Mouse (Mus musculus): ENCODE measurements at regions not wholly inside any gene's neighbourhood (a gene's known extent, or its start where the extent isn't known, plus 50 kb on each side); places are given as distances from the start of the nearest gene placed in this dataset.
A peak's percentile ranks its signal among the peaks of the same experiment; 100 is the strongest.

DNA sequence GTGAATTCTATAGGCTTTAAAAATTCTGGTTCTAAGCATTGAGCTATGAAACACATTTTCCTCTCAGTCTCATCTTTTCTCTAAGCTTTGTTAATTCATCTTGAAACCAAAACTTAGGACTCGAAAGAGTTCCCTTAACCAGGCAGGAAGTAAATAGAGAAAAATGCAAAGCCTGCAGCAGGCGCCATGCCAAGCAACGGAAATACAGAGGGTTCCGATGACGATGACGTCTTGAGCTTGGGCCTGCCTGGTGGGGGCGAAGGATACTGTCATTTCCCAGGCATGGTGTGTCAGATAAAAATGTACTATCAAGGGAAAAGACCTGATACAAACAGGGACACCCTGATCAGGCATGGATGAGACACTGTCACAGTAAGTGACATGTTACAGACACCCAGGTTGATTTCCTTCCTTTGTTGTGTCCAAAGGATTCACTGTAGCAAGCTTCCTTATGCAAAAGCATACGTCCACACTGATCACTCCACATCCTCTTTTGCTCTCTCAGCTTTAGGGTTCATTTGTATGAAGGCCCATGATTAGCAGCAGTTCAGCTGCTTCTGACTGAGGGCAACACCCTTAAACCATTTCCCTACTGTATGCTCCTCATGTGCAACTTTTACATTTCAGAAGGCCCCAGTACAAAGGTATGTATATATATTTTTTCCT lies 135.0 kb downstream of the Cemip2 start:
- peak; percentile 80 for DNase-seq (ENCODE audit: low read depth, low spot score)

DNA sequence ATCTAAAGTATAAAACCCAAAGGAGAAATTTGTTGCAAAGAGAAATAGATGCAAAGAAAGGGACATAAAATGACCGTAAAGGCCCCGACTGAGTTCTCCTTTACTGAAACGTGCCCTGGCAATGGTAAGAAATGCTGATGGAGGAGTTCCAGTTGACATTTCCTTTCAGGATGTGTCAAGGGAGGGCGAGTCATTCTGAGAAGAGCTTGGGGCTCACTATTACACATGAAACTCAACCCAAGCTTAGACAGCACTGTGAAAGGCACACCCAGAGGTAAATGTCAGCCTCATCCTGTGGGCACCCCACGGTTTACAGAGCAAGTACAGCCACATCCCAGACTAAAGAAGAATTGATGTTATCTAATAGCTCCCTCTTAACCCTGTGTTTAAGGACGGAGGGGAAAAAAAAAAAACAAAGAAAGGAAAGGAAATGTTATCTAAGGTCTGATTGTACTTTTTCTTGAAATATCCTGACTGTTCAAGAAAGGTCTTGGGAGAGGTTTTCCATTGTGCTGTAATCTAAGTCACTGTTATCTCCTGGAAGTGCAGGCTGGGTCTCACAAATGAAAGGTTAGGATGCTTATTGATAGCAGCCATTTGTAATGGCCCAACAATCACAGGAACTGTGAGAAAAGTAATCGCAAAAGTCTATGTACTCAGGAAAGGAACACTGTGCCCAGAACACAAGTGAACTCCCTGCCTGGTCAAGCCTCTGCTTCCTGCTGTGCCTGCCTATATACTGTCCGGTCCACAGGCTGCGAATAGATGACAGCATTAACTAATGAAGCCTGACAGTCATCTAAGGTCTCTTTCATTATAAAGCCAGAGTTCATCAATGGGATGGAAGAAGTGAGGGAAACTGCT lies 135.8 kb downstream of the Cemip2 start:
- DNase-seq (ENCODE audit: low read depth, low spot score): peak; percentile 66

DNA sequence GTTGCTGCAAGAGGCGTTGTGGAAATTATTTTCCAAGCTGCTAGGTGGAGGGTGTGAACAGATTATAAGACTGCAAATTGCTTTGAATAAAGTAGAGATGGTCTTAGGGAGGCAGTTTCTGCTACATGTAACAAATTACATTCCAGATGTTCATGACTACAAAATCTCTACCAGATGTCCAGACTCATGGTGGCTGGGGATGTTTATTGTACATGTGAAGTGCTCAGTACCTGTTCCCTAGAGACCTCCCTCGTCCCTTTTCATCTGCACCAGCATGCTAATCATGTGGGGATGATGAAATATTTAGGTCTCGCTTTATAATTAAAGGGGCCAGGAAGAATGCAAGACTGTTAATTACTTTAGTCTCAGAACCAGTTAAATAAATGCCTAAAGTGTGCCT lies 136.5 kb downstream of the Cemip2 start:
- DNase-seq (ENCODE audit: low read depth, low spot score): no peak

DNA sequence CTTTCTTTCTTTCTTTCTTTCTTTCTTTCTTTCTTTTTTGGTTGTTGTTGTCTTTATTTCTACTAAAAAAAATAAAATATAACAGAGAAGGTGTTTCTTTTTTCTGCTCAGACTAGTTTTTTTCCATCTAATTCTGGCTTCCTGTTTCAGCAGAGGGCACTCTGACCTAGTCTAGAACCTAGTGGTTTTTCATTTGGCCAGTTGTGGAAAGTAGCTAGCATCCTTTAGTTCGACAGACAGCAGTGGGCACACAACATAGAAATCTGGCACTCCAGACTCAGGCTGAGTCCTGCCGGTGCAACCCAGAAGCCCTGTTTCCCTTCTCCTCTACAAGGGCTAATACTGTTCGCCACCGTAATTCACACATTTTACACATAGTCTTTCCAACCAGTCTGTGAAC lies 140.0 kb downstream of the Cemip2 start:
- DNase-seq (ENCODE audit: low read depth, low spot score): no peak

DNA sequence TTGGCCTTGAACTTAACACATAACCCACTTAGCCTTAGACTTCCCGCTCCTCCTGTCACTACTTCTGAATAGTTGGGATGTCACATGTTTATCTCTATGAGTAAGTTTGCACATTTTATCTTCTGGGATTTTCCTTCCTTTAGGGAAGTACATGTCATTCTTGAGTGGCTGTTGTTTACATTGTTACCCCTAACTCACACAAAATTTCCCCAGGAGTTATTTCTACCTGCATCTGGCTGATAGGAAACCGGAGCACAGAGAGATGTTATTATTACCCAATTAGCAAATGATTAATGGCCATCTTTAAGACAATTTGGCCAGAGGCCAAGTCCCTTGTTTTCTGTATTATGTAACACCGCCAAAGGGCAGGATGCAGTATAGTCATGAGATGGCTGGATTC lies 140.9 kb downstream of the Cemip2 start:
- DNase-seq (ENCODE audit: low read depth, low spot score): no peak

DNA sequence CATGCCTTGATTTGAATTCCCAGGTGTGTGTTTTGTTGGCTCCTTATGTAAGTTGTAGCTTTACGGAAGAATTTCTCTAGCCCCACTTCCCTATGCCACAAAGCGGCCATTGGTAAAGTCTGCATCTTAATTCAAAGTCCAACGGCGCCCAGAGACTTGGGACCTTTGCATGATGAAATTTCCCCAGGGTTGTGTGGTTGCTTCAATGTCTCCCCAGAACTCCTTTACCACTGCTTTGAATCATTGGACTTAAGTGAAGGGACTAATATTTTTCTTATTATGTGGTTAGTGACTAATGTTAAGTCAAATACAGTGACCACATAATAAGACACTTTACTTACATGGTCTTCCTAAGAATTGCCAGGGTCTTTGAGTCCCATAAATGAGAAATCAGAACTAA lies 162.0 kb downstream of the Cemip2 start:
- DNase-seq (ENCODE audit: low read depth, low spot score): no peak

DNA sequence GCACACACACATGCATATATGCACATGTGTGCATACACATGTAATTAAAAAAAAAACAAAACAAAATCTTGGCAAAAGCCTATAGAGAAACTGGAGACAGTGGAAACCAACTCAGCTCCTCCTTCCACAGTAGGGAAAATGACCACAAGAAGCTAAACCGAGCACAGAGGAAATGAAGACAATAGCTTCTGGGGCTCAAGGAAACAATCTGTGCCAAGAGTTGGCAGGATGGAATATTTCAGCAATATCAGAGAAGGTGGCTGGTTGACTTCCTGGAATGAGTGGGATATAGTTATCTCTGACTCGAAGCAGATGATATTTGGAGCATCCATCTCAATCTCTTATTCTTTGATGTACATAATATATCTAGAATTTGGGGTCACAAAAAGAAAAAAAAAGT lies 163.6 kb downstream of the Cemip2 start:
- no peak for DNase-seq (ENCODE audit: low read depth, low spot score)

DNA sequence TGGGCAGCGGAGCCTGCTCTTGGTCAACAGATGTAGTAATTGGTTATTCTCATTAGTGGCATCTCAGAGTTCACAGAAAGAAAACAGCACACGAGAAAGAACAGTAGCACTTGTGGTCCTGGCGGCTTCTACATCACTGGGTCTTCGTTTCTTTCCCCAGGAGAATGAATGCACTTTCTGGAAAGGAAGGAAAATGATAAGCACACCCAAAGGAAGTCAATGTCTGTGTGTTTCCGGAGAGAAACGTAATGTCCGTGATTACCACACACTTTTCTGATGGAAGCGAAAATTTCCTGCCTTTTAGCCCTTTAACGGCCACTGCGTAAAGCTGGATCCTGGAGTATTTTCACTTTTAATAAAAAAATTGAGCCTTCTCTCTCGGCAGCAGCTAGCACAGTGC lies 164.1 kb downstream of the Cemip2 start:
- no peak for DNase-seq (ENCODE audit: low read depth, low spot score)

DNA sequence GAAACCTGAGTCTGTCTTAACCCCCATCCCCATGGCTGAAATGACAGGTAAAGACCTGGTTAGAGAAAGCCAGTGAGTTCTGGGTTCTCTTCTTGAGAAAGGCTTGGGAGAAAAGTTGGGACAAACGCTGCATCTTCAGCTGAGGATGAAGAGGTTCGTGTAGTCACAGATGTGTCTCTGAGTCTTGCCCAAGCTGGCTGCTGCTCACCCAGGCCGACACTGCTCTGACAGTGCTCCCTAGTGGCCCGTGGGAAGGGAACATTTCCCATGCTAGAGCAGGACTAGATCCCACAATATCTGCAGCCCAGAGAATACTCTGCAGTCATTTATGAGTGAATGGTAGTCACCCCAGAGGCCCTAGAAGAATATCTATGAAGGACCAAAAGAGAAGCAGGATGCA lies 165.3 kb downstream of the Cemip2 start:
- DNase-seq (ENCODE audit: low read depth, low spot score): peak; percentile 9

DNA sequence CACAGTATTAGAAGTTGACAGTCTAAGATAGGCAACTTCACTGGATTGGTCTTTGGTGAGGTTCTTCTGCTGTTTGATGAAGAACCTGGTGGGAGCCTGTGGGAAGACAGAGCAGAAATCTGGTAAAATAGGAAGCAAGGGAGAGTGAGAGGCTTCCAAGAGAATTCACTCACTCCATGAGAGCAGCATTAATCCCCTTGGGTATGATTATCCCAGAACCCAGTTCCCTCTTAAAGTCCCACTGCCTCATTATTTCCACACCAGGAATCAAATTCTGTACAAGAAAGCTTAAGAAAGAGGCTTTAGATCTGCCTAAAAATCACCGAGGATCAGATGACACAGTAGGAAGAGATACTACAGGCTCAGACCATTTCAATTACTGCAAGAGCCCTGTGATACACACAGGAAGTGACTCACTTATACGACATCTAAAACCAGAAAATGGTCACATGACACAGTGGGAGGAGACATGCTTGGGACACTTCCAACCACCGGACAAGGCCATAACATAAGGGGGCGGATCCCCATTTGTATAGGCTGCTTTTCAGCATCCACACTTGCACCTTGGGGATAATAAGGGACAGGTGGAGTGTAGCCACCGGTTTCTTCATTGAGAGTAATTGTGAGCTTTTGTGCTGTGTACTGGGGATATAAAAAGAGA lies 168.2 kb downstream of the Cemip2 start:
- peak; percentile 16 for DNase-seq (ENCODE audit: low read depth, low spot score)

DNA sequence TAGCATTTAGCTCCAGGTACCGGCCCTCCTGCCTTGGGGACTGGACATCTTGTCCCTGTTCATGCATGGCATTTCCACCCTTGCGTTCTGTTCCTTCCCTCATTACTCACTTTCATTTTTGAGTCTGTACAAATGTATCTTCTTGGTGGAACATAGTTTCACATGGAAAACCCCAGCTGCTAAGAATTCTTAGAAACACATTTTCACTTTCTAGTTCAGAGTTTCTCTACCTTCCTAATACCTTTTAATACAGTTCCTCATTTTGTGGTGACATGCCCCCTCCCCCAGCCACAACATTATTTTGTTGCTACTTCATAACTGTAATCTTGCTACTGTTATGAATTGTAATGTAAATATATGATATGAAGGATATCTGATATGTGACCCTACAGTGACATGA lies 169.9 kb downstream of the Cemip2 start:
- DNase-seq (ENCODE audit: low read depth, low spot score): no peak

DNA sequence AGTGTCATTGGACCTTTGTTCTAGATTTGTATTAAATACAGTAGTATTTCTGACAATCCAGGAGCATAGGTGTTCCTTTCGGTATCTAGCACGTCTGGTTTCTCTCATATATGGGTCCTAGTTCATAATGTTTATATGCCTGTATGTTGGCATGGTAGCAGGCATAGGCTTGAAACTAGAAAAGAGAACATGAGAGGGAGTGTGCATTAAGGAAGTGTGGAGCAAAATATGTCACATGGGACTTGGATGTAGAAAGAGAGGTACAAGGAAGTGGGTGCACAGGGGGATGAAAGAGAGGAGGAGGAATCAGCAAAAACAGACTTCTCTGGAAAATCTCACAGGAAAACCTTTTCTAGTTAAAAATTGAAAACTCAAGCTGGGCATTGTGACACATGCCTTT lies 176.2 kb upstream of the Trpm3 start:
- no peak for DNase-seq (ENCODE audit: low read depth, low spot score)

DNA sequence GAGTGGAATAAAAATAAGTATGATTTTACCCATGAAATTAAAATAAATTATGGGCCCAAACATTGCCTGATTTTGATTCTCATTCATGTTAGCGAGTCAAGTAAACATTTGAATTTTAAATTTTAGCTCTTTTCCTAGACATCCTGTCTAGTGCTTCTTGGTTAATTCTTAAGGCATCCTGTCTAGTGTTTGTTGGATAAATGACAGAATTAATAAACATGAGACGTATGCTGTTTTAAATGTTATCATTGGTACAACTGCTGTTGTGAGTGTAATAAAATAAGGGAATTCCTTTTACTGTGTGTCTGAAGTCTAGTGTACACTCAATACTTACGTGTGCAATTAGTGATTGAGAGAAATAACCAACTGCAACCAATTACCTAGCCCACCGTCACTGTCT lies 149.0 kb upstream of the Trpm3 start:
- no peak for DNase-seq (ENCODE audit: low read depth, low spot score)

DNA sequence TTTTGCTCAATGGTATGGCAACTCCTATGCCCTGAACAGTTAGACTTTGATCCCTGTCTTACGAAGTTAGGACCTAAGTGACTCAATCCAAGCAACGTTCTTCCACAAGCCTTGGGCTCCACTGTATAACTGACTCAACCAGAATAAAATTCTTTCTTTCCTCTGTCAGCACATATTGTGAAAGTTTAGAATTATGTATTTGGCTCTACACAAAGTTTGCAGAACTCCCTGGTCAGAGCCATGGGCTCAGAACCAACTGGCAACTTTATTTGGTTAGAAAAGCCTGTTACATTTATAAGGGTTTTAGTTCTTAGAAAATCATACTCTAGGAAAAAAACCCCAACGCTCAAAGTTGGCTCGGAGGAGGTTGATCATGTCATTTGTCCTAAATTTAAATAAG lies 147.9 kb upstream of the Trpm3 start:
- DNase-seq (ENCODE audit: low read depth, low spot score): no peak

DNA sequence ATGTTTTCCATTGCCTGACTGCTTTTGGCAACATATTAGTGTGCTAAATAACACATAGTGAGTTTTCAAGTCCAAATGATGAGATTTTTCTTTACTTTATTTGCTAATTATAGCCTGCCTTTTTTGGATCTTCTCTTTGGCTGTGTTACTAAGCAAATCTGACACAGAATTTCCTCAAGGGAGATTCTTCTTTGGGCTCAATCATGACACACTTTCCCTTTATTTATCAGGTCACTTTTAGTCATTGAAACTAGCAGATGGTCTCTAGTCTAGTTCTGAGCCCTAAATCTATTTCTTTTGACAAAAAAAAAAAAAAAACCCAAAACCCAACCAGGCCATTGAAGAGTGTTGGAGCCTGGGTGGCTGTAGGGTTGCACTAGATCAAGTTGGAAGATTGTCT lies 147.4 kb upstream of the Trpm3 start:
- no peak for DNase-seq (ENCODE audit: low read depth, low spot score)

DNA sequence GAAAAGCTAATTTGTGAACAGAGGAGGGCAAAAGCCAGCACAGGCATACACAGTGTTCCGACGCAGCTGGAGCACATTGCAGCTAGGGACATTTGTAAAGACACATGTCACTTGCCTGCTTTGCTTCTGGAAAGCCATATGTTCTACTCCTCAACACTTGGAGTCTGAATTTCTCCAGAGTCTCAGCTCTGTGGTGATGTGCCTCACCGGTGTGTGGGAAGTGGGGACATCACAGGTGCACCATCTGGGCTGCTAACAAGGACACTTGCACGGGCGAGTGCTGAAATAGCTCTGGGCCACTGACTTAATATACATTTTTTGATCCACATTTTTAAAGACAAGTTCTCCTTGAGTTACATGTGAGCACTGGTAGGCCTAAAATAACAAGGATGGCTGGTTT lies 139.2 kb upstream of the Trpm3 start:
- no peak for DNase-seq (ENCODE audit: low read depth, low spot score)

DNA sequence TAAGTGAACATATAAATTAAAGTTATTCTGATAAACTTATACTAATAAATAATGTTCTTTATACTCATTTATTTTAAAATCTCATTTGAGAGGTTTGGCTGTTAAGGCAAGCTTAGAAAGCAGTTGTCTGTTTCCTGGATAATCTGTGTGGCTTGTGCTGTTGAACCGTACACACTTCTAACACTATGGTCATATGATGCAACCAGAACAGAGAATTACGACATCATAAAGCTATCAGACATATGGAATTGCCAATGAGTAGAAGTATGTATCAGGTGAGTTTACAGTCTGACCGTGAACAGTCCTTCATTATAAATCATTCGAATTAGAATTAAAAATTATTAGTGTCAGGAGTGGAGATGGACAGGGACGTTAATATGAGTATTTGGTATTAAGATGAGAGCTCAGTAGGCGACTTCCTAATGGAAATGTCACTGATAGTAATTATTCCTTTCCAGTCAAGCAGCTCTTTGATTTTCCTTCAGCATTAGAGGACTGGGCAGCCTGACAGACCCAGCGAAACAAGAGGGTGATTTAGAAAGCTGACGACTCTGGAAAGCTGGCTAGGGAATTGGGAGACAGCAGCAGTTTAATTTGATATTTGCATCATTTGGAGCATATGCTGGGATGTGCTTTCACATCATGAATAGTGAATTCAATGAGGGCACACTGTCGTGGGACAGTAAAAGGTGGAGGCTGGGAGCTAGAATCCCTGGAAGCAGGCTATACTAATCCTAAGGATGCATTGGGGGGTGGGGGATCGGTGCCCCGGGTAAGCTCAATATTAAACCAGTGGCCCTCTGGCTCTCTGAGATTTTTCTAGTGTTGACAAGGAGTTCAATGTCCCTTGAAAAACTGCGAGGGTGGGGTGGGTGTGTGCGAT lies 130.6 kb upstream of the Trpm3 start:
- no peak for DNase-seq (ENCODE audit: low read depth, low spot score)

DNA sequence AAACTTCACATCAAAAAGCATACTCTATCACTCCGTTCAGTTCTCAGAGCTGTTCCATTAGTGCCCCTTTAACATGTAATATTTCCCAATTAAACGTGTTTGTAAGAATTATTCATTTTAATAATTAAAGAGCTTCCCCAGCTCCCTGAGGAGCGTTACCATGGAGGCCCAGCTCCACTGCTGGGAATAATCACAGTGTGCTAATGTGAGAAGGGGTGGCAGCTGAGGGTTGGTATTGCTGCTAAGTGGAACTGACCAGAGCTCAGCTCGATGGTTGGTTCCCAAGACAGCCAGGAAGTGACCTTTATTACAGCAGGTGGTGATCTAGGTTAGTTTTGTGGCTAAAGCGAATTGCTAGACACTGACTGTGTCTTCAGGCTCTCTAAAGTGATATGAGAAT lies 128.6 kb upstream of the Trpm3 start:
- no peak for DNase-seq (ENCODE audit: low read depth, low spot score)

DNA sequence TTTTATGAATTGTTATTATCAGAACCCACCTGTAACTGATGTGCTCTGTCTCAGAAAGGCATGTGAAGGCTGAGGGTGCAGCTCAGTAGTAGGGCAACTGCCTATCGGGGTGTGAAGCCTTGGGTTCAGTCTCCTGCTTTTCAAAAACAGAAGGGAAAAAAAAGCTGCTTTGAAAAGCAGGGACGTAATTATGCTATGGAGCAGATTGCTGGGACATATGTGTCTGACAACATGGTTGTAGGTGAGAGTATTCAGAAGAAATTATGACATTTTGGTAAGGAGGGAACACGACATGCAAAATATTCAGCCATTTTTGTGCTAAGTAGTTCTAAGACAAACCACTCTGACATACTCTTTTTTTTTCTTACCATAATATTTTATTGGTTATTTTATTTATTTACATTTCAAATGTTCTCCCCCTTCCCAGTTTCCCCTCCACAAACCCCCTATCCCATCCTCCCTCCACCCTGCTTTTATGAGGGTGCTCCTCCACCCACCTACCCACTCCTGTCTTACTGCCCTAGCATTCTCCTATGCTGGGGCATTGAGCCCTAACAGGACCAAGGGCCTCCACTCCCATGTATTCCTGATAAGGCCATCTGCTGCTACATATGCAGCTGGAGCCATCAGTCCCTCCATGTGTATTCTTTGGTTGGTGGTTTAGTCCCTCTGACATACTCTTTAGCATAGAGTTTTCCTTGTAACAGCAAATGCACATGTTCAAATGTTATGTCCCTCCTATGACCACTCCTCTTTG lies 122.8 kb upstream of the Trpm3 start:
- no peak for DNase-seq (ENCODE audit: low read depth, low spot score)

DNA sequence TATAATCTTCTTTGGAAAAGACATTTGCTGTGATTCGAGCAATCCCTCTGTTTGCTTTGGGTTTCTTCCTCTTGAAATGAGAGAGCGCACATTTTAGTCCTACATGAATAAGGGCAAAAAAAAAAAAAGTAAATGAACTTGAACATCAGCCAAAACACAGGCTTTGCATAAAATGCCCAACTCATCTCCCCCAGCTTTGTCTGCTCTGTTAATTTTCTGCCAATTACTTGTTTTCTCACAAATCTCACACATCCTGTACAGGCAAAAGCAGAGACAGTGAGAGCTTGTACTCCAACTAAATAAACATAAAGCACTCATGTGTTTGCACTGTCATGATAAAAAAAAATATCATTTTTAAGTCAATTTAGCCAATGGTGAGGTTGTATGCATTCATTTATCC lies 121.4 kb upstream of the Trpm3 start:
- DNase-seq (ENCODE audit: low read depth, low spot score): no peak

DNA sequence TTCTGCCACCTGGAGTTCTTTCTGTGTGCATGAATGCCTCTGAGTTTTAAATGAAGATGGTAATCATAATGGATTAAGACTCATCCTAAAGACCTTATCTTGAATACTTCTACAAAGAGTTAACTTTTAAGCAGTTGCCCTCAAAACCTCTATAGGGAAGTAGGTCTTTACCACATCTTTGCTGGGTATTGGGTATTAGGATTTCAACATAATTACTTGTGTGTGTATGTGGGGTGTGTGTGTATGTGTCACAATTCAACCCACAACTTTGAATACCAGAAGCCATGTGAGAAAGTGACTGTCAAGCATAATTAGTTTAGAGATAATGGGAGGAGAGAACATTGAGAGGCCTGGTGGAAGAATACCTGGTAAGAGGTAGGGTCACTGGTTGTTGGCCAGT lies 111.3 kb upstream of the Trpm3 start:
- no peak for DNase-seq (ENCODE audit: low read depth, low spot score)

Measured in CD4-positive helper T cell, adult 2 months (primary cell).